Mouse (Mus musculus) CH12.LX (cell line): ENCODE data around the gene Fam160a2. TPM values are rescaled to one million over a fixed set of nuclear protein-coding genes. Genes with fewer than 3 reads are reported as not detected.

Source experiments
- DNase-seq: peaks from one replicate; pipeline ENCODE4 v3.0.0-alpha.2; 2013; ENCODE audit errors: extremely low read depth
- H3K27ac ChIP-seq: 2 replicates; pipeline ENCODE4 v1.5.1; 2012; ENCODE audit warnings: low read depth, mild to moderate bottlenecking, control low read depth, moderate library complexity; ENCODE audit not compliant: insufficient read depth
- H3K27me3 ChIP-seq: replicated peaks from 2 replicates; pipeline ENCODE3; 2012; ENCODE audit warnings: inconsistent platforms
- H3K36me3 ChIP-seq, 2 experiments: replicated peaks in 1 of 2; 2 replicates each; pipeline versions ENCODE3 to v1.6.1; 2012; ENCODE audit warnings: inconsistent platforms in 1 of 2, low read length in 1 of 2, mild to moderate bottlenecking in 1 of 2, mixed read lengths in 1 of 2, moderate library complexity in 1 of 2; ENCODE audit not compliant: control insufficient read depth in 1 of 2, insufficient read depth in 1 of 2
- H3K4me1 ChIP-seq, 2 experiments: 2 replicates each; pipeline ENCODE4 v1.6.1; 2012; ENCODE audit warnings: inconsistent platforms in 1 of 2, moderate library complexity in 1 of 2; ENCODE audit not compliant: insufficient read depth in 2 of 2, control insufficient read depth in 1 of 2
- H3K4me2 ChIP-seq: 2 replicates; pipeline ENCODE4 v1.6.1; 2012; ENCODE audit warnings: low read depth, mild to moderate bottlenecking, control low read depth; ENCODE audit not compliant: poor library complexity, insufficient read depth, severe bottlenecking
- H3K4me3 ChIP-seq, 3 experiments: fragments of 150-350 bp in 1 of 3; sonication (generic) in 1 of 3; replicated peaks in 1 of 3; 2 replicates each; pipeline versions ENCODE3 to v1.5.1; 2011 to 2012; ENCODE audit warnings: low read depth in 2 of 3, low read length in 2 of 3, mild to moderate bottlenecking in 2 of 3, moderate library complexity in 2 of 3, control low read depth in 1 of 3, improper control_type of control experiment in 1 of 3, inconsistent platforms in 1 of 3, mixed read lengths in 1 of 3; ENCODE audit not compliant: poor library complexity in 1 of 3
- H3K79me2 ChIP-seq: replicated peaks from 2 replicates; pipeline ENCODE4 v1.6.1; 2012; ENCODE audit warnings: mild to moderate bottlenecking, moderate library complexity; ENCODE audit not compliant: control insufficient read depth, poor library complexity, insufficient read depth, severe bottlenecking; ENCODE audit errors: extremely low read depth
- H3K9ac ChIP-seq: 2 replicates; pipeline ENCODE4 v1.6.1; 2012; ENCODE audit warnings: low read depth, mild to moderate bottlenecking, control low read depth, moderate library complexity; ENCODE audit not compliant: insufficient read depth
- H3K9me3 ChIP-seq: replicated peaks from 2 replicates; pipeline ENCODE3; 2012; ENCODE audit warnings: low read length, inconsistent platforms, mixed read lengths
- BHLHE40 ChIP-seq: IDR thresholded peaks from 2 replicates; pipeline ENCODE4 v1.6.1; 2011; ENCODE audit warnings: mild to moderate bottlenecking, low read depth, low read length, improper control_type of control experiment
- CHD1 ChIP-seq: IDR thresholded peaks from 2 replicates; pipeline ENCODE4 v1.6.1; 2012; ENCODE audit warnings: low read depth, low read length, improper control_type of control experiment, inconsistent platforms
- CHD2 ChIP-seq: IDR thresholded peaks from 2 replicates; pipeline ENCODE4 v1.6.1; 2011; ENCODE audit warnings: low read length, improper control_type of control experiment
- CTCF ChIP-seq, 2 experiments: IDR thresholded peaks in 1 of 2; conservative IDR thresholded peaks in 1 of 2; 2 replicates each; pipeline ENCODE4 v1.5.1; 2011 to 2012; ENCODE audit warnings: low read depth in 2 of 2, low read length in 2 of 2, improper control_type of control experiment in 1 of 2, inconsistent platforms in 1 of 2, mild to moderate bottlenecking in 1 of 2, moderate library complexity in 1 of 2
- E2F4 ChIP-seq: IDR thresholded peaks from 2 replicates; pipeline ENCODE4 v1.6.1; 2011; ENCODE audit warnings: low read depth, low read length, improper control_type of control experiment; ENCODE audit not compliant: insufficient replicate concordance
- ELF1 ChIP-seq: IDR thresholded peaks from 2 replicates; pipeline ENCODE4 v1.6.1; 2014; ENCODE audit warnings: low read depth, mild to moderate bottlenecking, inconsistent platforms, low read length, improper control_type of control experiment
- EP300 ChIP-seq: IDR thresholded peaks from 2 replicates; pipeline ENCODE4 v1.6.1; 2011; ENCODE audit warnings: low read length, improper control_type of control experiment
- ETS1 ChIP-seq: conservative IDR thresholded peaks from 2 replicates; pipeline ENCODE4 v1.6.1; 2012; ENCODE audit warnings: low read depth, mild to moderate bottlenecking, inconsistent platforms, low read length, improper control_type of control experiment, moderate library complexity
- GABPA ChIP-seq: IDR thresholded peaks from 2 replicates; pipeline ENCODE4 v1.6.1; 2012; ENCODE audit warnings: low read depth, low read length, improper control_type of control experiment, inconsistent platforms; ENCODE audit not compliant: insufficient replicate concordance
- HCFC1 ChIP-seq: IDR thresholded peaks from 2 replicates; pipeline ENCODE4 v1.6.1; 2012; ENCODE audit warnings: low read depth, mild to moderate bottlenecking, inconsistent platforms, low read length, improper control_type of control experiment
- IRF4 ChIP-seq: IDR thresholded peaks from 2 replicates; pipeline ENCODE4 v1.6.1; 2014; ENCODE audit warnings: low read depth, mild to moderate bottlenecking, inconsistent platforms, low read length, improper control_type of control experiment
- JUN ChIP-seq: IDR thresholded peaks from 2 replicates; pipeline ENCODE4 v1.6.1; 2011; ENCODE audit warnings: low read depth, mild to moderate bottlenecking, low read length, improper control_type of control experiment, moderate library complexity; ENCODE audit not compliant: insufficient read depth
- JUND ChIP-seq: conservative IDR thresholded peaks from 2 replicates; pipeline ENCODE4 v1.6.1; 2011; ENCODE audit warnings: low read depth, low read length, improper control_type of control experiment
- KAT2A ChIP-seq: IDR thresholded peaks from 2 replicates; pipeline ENCODE4 v1.6.1; 2012; ENCODE audit warnings: low read length, improper control_type of control experiment, inconsistent platforms; ENCODE audit not compliant: insufficient replicate concordance
- MAFK ChIP-seq: IDR thresholded peaks from 2 replicates; pipeline ENCODE4 v1.6.1; 2011; ENCODE audit warnings: low read length, improper control_type of control experiment; ENCODE audit not compliant: insufficient replicate concordance
- MAX ChIP-seq: IDR thresholded peaks from 2 replicates; pipeline ENCODE4 v1.6.1; 2011; ENCODE audit warnings: low read length, improper control_type of control experiment
- MAZ ChIP-seq: IDR thresholded peaks from 2 replicates; pipeline ENCODE4 v1.6.1; 2012; ENCODE audit warnings: low read depth, mild to moderate bottlenecking, inconsistent platforms, low read length, improper control_type of control experiment, moderate library complexity
- MEF2A ChIP-seq: IDR thresholded peaks from 2 replicates; pipeline ENCODE4 v1.6.1; 2014; ENCODE audit warnings: low read depth, mild to moderate bottlenecking, inconsistent platforms, low read length, improper control_type of control experiment, borderline replicate concordance
- MXI1 ChIP-seq: IDR thresholded peaks from 2 replicates; pipeline ENCODE4 v1.6.1; 2011; ENCODE audit warnings: mild to moderate bottlenecking, low read depth, low read length, improper control_type of control experiment
- MYC ChIP-seq: IDR thresholded peaks from 2 replicates; pipeline ENCODE4 v1.6.1; 2011; ENCODE audit warnings: low read depth, mild to moderate bottlenecking, improper control_type of control experiment, low read length
- NELFE ChIP-seq: IDR thresholded peaks from 2 replicates; pipeline ENCODE4 v1.6.1; 2011; ENCODE audit warnings: low read depth, low read length, improper control_type of control experiment
- NRF1 ChIP-seq: IDR thresholded peaks from 2 replicates; pipeline ENCODE4 v1.6.1; 2014; ENCODE audit warnings: low read depth, mild to moderate bottlenecking, inconsistent platforms, low read length, improper control_type of control experiment, moderate library complexity
- PAX5 ChIP-seq: IDR thresholded peaks from 2 replicates; pipeline ENCODE4 v1.6.1; 2012; ENCODE audit warnings: low read length, inconsistent platforms, mixed read lengths
- POLR2A ChIP-seq: IDR thresholded peaks from 2 replicates; pipeline ENCODE4 v1.6.1; 2011; ENCODE audit warnings: low read depth, mild to moderate bottlenecking, improper control_type of control experiment, low read length
- POLR2AphosphoS2 ChIP-seq: IDR thresholded peaks from 2 replicates; pipeline ENCODE4 v1.6.1; 2011; ENCODE audit warnings: low read depth, low read length, improper control_type of control experiment
- RAD21 ChIP-seq: IDR thresholded peaks from 2 replicates; pipeline ENCODE4 v1.6.1; 2011; ENCODE audit warnings: low read depth, mild to moderate bottlenecking, low read length, improper control_type of control experiment, moderate library complexity
- RCOR1 ChIP-seq: conservative IDR thresholded peaks from 2 replicates; pipeline ENCODE4 v1.6.1; 2012; ENCODE audit warnings: low read depth, mild to moderate bottlenecking, inconsistent platforms, low read length, improper control_type of control experiment
- SIN3A ChIP-seq: IDR thresholded peaks from 2 replicates; pipeline ENCODE4 v1.6.1; 2012; ENCODE audit warnings: low read length, improper control_type of control experiment, inconsistent platforms
- SMC3 ChIP-seq: IDR thresholded peaks from 2 replicates; pipeline ENCODE4 v1.6.1; 2011; ENCODE audit warnings: low read depth, low read length, improper control_type of control experiment
- TBP ChIP-seq: conservative IDR thresholded peaks from 2 replicates; pipeline ENCODE4 v1.6.1; 2011; ENCODE audit warnings: low read depth, low read length, improper control_type of control experiment
- TCF12 ChIP-seq: IDR thresholded peaks from 2 replicates; pipeline ENCODE4 v1.6.1; 2014; ENCODE audit warnings: low read depth, mild to moderate bottlenecking, inconsistent platforms, low read length, improper control_type of control experiment
- UBTF ChIP-seq: IDR thresholded peaks from 2 replicates; pipeline ENCODE4 v1.6.1; 2012; ENCODE audit warnings: low read depth, mild to moderate bottlenecking, inconsistent platforms, low read length, improper control_type of control experiment, moderate library complexity
- USF1 ChIP-seq: IDR thresholded peaks from 2 replicates; pipeline ENCODE4 v1.6.1; 2014; ENCODE audit warnings: low read depth, mild to moderate bottlenecking, inconsistent platforms, low read length, improper control_type of control experiment
- USF2 ChIP-seq: conservative IDR thresholded peaks from 2 replicates; pipeline ENCODE4 v1.6.1; 2011; ENCODE audit warnings: low read depth, low read length, improper control_type of control experiment
- ZC3H11A ChIP-seq: IDR thresholded peaks from 2 replicates; pipeline ENCODE4 v1.6.1; 2012; ENCODE audit warnings: low read depth, mild to moderate bottlenecking, inconsistent platforms, low read length, improper control_type of control experiment
- ZKSCAN1 ChIP-seq: IDR thresholded peaks from 2 replicates; pipeline ENCODE4 v1.6.1; 2012; ENCODE audit warnings: low read depth, inconsistent platforms, low read length, improper control_type of control experiment, borderline replicate concordance
- ZMIZ1 ChIP-seq: IDR thresholded peaks from 2 replicates; pipeline ENCODE4 v1.6.1; 2012; ENCODE audit warnings: low read depth, mild to moderate bottlenecking, inconsistent platforms, low read length, improper control_type of control experiment
- ZNF384 ChIP-seq: IDR thresholded peaks from 2 replicates; pipeline ENCODE4 v1.6.1; 2012; ENCODE audit warnings: low read depth, low read length, improper control_type of control experiment, inconsistent platforms
- dilution Hi-C: fragments of 300-500 bp; cut with MboI; formaldehyde crosslinking; loops from 2 replicates; pipeline ENCODE4 v1.14.3; 2020; ENCODE audit warnings: low sequenced_read_pairs; ENCODE audit not compliant: extremely low pct_unique_long_range_greater_than_20kb, extremely low pct_ligation_motif_present
- in situ Hi-C: fragments of 300-500 bp; cut with MboI; formaldehyde crosslinking; loops from 3 replicates; pipeline ENCODE4 v1.14.3; 2019; ENCODE audit warnings: low sequenced_read_pairs, low pct_ligation_motif_present, low pct_unique_long_range_greater_than_20kb, mixed read lengths
- polyA plus RNA-seq: library from polyadenylated mRNA; unstranded; fragments of >175 nt; gene quantifications from 2 replicates; pipeline ENCODE4 v1.2.1, GENCODE M21; 2012; ENCODE audit warnings: low read depth; ENCODE audit not compliant: insufficient read length
- total RNA-seq, 2 experiments: library from RNA; depleted of rRNA; stranded (reverse); fragments of 300-350 nt in 1 of 2; fragments of >200 nt in 1 of 2; gene quantifications; 2 replicates each; pipeline ENCODE4 v1.2.3; 2012 to 2014

Gene Fam160a2
- 5.9 TPM in 2 replicates for total RNA-seq (2012; rRNA removed)
- total RNA-seq (2014; rRNA removed), result 3.1 and 3.5 TPM in 2 replicates
- polyA plus RNA-seq, result 6.2 and 7.2 TPM in 2 replicates

GRCm38 (mm10) chr7:105399935-105400624 lies at the start of gene Fam160a2:
Gene Fam160a2 (minus strand): TSS chr7:105400054.
- in situ Hi-C loops, result loop anchor here (10.0 kb wide), 1 partner anchor 125 kb away; no protein-coding TSS in a partner anchor
- no peak for TF ChIP-seq PAX5
- no peak for TF ChIP-seq ZKSCAN1
- TF ChIP-seq ZNF384, result no peak
- TF ChIP-seq MYC, result no peak
- no peak for TF ChIP-seq BHLHE40
- no peak for TF ChIP-seq USF2
- TF ChIP-seq MEF2A, result no peak
- TF ChIP-seq SMC3, result no peak
- TF ChIP-seq ZMIZ1, result no peak; the same call in 1 of the 2 replicates
- no peak for TF ChIP-seq RAD21
- TF ChIP-seq MAX, result 0 out of 2 replicates have a peak, but pooled peaks have one; percentile 16
- no peak for TF ChIP-seq KAT2A
- peak; percentile 39; the same call in 1 of the 2 replicates for TF ChIP-seq TCF12
- no peak for TF ChIP-seq EP300
- no peak for TF ChIP-seq JUN
- TF ChIP-seq SIN3A, result 0 out of 2 replicates have a peak, but pooled peaks have one; percentile 12
- TF ChIP-seq USF1, result no peak
- no peak for TF ChIP-seq POLR2AphosphoS2
- no peak for TF ChIP-seq HCFC1
- TF ChIP-seq IRF4, result 0 out of 2 replicates have a peak, but pooled peaks have one; percentile 11
- TF ChIP-seq JUND, result no peak
- TF ChIP-seq ELF1, result 0 out of 2 replicates have a peak, but pooled peaks have one; percentile 21
- no peak for TF ChIP-seq CHD2
- no peak for TF ChIP-seq ZC3H11A
- TF ChIP-seq MAZ, result no peak
- no peak for TF ChIP-seq E2F4
- TF ChIP-seq MAFK, result no peak
- no peak for TF ChIP-seq CTCF (conservative IDR thresholded peaks at IDR 0.05 in 1 of 2, IDR thresholded peaks at IDR 0.05 in 1 of 2; ENCODE audit: low read depth in 2 of 2, low read length in 2 of 2)
- TF ChIP-seq CHD1, result no peak
- no peak for TF ChIP-seq NELFE
- TF ChIP-seq UBTF, result 0 out of 2 replicates have a peak, but pooled peaks have one; percentile 13
- peak; percentile 75 for TF ChIP-seq NRF1
- TF ChIP-seq POLR2A, result peak; percentile 46; the same call in 1 of the 2 replicates
- no peak for TF ChIP-seq RCOR1
- 0 out of 2 replicates have a peak, but pooled peaks have one; percentile 26 for TF ChIP-seq TBP
- TF ChIP-seq ETS1, result no peak
- no peak for TF ChIP-seq GABPA
- peak; percentile 72 for TF ChIP-seq MXI1
- peak within 1 kb of the TSS; percentile 59 for H3K9ac ChIP-seq
- no peaks in the 10 kb centered on the region for H3K36me3 ChIP-seq
- H3K79me2 ChIP-seq, result 0 out of 2 replicates have a peak, but pooled peaks cover 2% of the 10 kb centered on the region
- H3K27ac ChIP-seq, result no peak within 1 kb of the TSS
- peak; percentile 96 for DNase-seq
- peaks cover 0 to 35% of the 10 kb centered on the region in 2 experiments; a peak in 2 of 4 replicates for H3K4me1 ChIP-seq
- H3K4me3 ChIP-seq, result peak within 1 kb of the TSS; percentile 73 to 85 (median 82)
- no peaks in the 10 kb centered on the region for H3K9me3 ChIP-seq
- dilution Hi-C loops, result no loop called here
- peaks cover 23% of the 10 kb centered on the region for H3K27me3 ChIP-seq
- peak within 1 kb of the TSS; percentile 65 for H3K4me2 ChIP-seq
